In the genomic region with DNA sequence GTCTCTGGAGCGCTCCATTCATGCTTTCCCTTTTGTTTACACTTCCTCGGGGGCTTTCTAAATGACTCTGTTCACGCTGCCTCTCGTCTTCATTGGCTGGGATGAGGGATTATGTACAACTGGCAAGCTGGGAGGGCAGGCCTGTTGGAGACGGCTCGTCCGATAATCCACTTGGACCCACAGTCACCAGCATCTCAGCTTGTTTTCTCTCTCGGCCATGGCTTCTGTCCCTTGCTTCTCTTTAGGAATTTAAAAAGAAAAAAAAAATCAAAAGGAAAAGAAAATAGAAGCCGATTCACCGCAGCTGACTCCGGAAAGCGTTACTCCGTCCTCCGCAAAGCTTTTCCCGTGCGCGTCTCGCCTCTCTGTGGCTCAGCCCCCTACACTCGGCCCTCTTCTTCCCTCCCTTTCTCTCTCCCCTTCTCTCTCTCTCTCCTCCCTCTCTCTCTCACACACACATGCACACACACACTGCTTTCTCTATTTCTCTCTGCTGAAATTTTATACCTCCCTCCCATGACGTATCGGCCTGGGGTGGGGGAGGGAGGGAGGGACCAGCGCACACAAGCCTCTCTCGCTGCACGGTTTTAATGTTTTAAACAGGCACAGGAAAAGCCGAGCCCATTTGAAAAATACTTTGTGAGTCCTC, we compare ENCODE assay signal across 8 mouse cellular contexts. TPM values are rescaled to one million over a fixed set of nuclear protein-coding genes. Genes with fewer than 3 reads are reported as not detected.
DNase-seq lines count a peak whose midpoint lies in the region; ATAC-seq and TF ChIP-seq lines count a peak whose summit lies in the region.

A gene (minus strand): TSS at position 489 of the 649 bp plus-strand sequence.

- H3K9ac ChIP-seq in forebrain, embryonic 15.5 days (replicated peaks): peak within 1 kb of the TSS; percentile 50
- peak within 1 kb of the TSS; percentile 66 for H3K9ac ChIP-seq in hindbrain, embryonic 12.5 days
- H3K9ac ChIP-seq in limb, embryonic 14.5 days (ENCODE audit: low read depth, low read length, severe bottlenecking): peak within 1 kb of the TSS; percentile 70
- H3K9ac ChIP-seq in midbrain, postnatal 0 days (replicated peaks; ENCODE audit: low read length, poor library complexity, severe bottlenecking): peak within 1 kb of the TSS; percentile 37; the same call in 1 of the 2 replicates

- peak within 1 kb of the TSS; percentile 48 for H3K4me3 ChIP-seq in forebrain, embryonic 15.5 days
- H3K4me3 ChIP-seq in hindbrain, embryonic 12.5 days: peak within 1 kb of the TSS; percentile 47
- peak within 1 kb of the TSS; percentile 59 for H3K4me3 ChIP-seq in limb, embryonic 14.5 days (replicated peaks; ENCODE audit: low read length)
- H3K4me3 ChIP-seq in midbrain, postnatal 0 days (ENCODE audit: low read depth, low read length): peak within 1 kb of the TSS; percentile 43

- H3K27me3 ChIP-seq in forebrain, embryonic 15.5 days: peaks cover 4% of the 10 kb centered on the region; the same call in 1 of the 2 replicates
- peaks cover 26% of the 10 kb centered on the region; the same call in 1 of the 2 replicates for H3K27me3 ChIP-seq in hindbrain, embryonic 12.5 days
- H3K27me3 ChIP-seq in limb, embryonic 14.5 days (ENCODE audit: control insufficient read depth, insufficient read depth, low read length): no peaks in the 10 kb centered on the region
- H3K27me3 ChIP-seq in midbrain, postnatal 0 days (ENCODE audit: insufficient read depth, low read length): peaks cover 16% of the 10 kb centered on the region; the same call in 1 of the 2 replicates

- DNase-seq in right cerebral cortex, adult 18-20 months: peak; percentile 58
- DNase-seq in right cerebral cortex, postnatal 36 days (ENCODE audit: low spot score in 2 of 2): no peak
- peak; percentile 88 for DNase-seq in brain, adult 2 months (ENCODE audit: low read depth, low spot score)
- peak; percentile 93 for DNase-seq in limb, embryonic 14.5 days (ENCODE audit: low spot score)
- peak; percentile 48 for DNase-seq in midbrain, postnatal 0 days (ENCODE audit: low spot score)
- no peak for DNase-seq in urinary bladder, adult 2 months (ENCODE audit: low spot score)

- H3K27ac ChIP-seq in forebrain, embryonic 15.5 days (replicated peaks): peak within 1 kb of the TSS; percentile 76
- H3K27ac ChIP-seq in hindbrain, embryonic 12.5 days: peak within 1 kb of the TSS; percentile 79
- peak within 1 kb of the TSS; percentile 98 for H3K27ac ChIP-seq in limb, embryonic 14.5 days (replicated peaks; ENCODE audit: low read depth, low read length)
- H3K27ac ChIP-seq in midbrain, postnatal 0 days (ENCODE audit: low read depth, low read length): 0 out of 2 replicates have a peak within 1 kb of the TSS, but pooled peaks have one; percentile 28

- H3K4me2 ChIP-seq in forebrain, embryonic 15.5 days (replicated peaks): peak within 1 kb of the TSS; percentile 87
- H3K4me2 ChIP-seq in hindbrain, embryonic 12.5 days (replicated peaks): peak within 1 kb of the TSS; percentile 71
- H3K4me2 ChIP-seq in limb, embryonic 14.5 days (replicated peaks; ENCODE audit: low read depth, low read length, severe bottlenecking): peak within 1 kb of the TSS; percentile 91
- peak within 1 kb of the TSS; percentile 94 for H3K4me2 ChIP-seq in midbrain, postnatal 0 days (ENCODE audit: low read depth, low read length, poor library complexity, severe bottlenecking)

- under 1% methylated on average over 25 of the region's 25 CpGs for WGBS in forebrain, embryonic 15.5 days
- under 1% methylated on average over 25 of the region's 25 CpGs for WGBS in hindbrain, embryonic 12.5 days
- 0% methylated on average over 25 of the region's 25 CpGs for WGBS in limb, embryonic 14.5 days
- whole genome bisulfite sequencing in midbrain, postnatal 0 days: under 1% methylated on average over 25 of the region's 25 CpGs

- TF ChIP-seq CTCF in midbrain, postnatal 0 days (IDR thresholded peaks at IDR 0.05): no peak

- peak; percentile 81; the same call in 1 of the 2 replicates for TF ChIP-seq POLR2A in limb, embryonic 14.5 days (IDR thresholded peaks at IDR 0.05; ENCODE audit: borderline replicate concordance, extremely low read depth, insufficient read depth, insufficient read length)

- H3K4me1 ChIP-seq in forebrain, embryonic 15.5 days: peaks cover 37% of the 10 kb centered on the region
- H3K4me1 ChIP-seq in hindbrain, embryonic 12.5 days: peaks cover 36% of the 10 kb centered on the region
- peaks cover 33% of the 10 kb centered on the region for H3K4me1 ChIP-seq in limb, embryonic 14.5 days (ENCODE audit: control insufficient read depth, insufficient read depth, low read length)
- H3K4me1 ChIP-seq in midbrain, postnatal 0 days (ENCODE audit: insufficient read depth, low read length): peaks cover 7% of the 10 kb centered on the region; the same call in 1 of the 2 replicates

- ATAC-seq in forebrain, embryonic 15.5 days (replicated peaks): peak; percentile 55
- peak; percentile 55 for ATAC-seq in hindbrain, embryonic 12.5 days (ENCODE audit: low FRiP score)
- ATAC-seq in limb, embryonic 14.5 days (ENCODE audit: low FRiP score, low read depth): peak; percentile 90
- ATAC-seq in midbrain, postnatal 0 days (ENCODE audit: low FRiP score): peak; percentile 21; the same call in 1 of the 2 replicates

- no peaks in the 10 kb centered on the region for H3K9me3 ChIP-seq in forebrain, embryonic 15.5 days
- no peaks in the 10 kb centered on the region for H3K9me3 ChIP-seq in hindbrain, embryonic 12.5 days (replicated peaks)
- H3K9me3 ChIP-seq in limb, embryonic 14.5 days (ENCODE audit: control insufficient read depth, low read length): no peaks in the 10 kb centered on the region
- H3K9me3 ChIP-seq in midbrain, postnatal 0 days (ENCODE audit: low read length): no peaks in the 10 kb centered on the region

- H3K36me3 ChIP-seq in forebrain, embryonic 15.5 days: no peaks in the 10 kb centered on the region
- H3K36me3 ChIP-seq in hindbrain, embryonic 12.5 days: no peaks in the 10 kb centered on the region
- peaks cover 4% of the 10 kb centered on the region; the same call in 1 of the 2 replicates for H3K36me3 ChIP-seq in limb, embryonic 14.5 days (ENCODE audit: control insufficient read depth, insufficient read depth, low read length)
- H3K36me3 ChIP-seq in midbrain, postnatal 0 days (ENCODE audit: insufficient read depth, low read length): no peaks in the 10 kb centered on the region

RNA-seq across cellular contexts. Expression of the gene that starts here (rescaled TPM):
- 7.7 and 7.9 TPM in 2 replicates for polyA plus RNA-seq in forebrain, embryonic 15.5 days (2015; fragmentation: Nextera tagmentation; extraction: Ambion mirVana)
- polyA plus RNA-seq in hindbrain, embryonic 12.5 days (2016; fragmentation: Nextera tagmentation; extraction: Ambion mirVana): 19.9 and 24.6 TPM in 2 replicates
- polyA plus RNA-seq in limb, embryonic 14.5 days (2012; rRNA removed): 85.0 and 87.3 TPM in 2 replicates
- polyA plus RNA-seq in limb, embryonic 14.5 days (2014; fragmentation: Nextera tagmentation; extraction: Ambion mirVana): 64.7 and 70.4 TPM in 2 replicates
- 3.3 and 3.6 TPM in 2 replicates for total RNA-seq in midbrain, postnatal 0 days (2014; rRNA removed)
- polyA plus RNA-seq in midbrain, postnatal 0 days (2015; fragmentation: Nextera tagmentation; extraction: Ambion mirVana): 3.7 and 4.4 TPM in 2 replicates
- 37.0 and 45.1 TPM in 2 replicates for polyA plus RNA-seq in urinary bladder, adult 2 months (2012; rRNA removed)

Comparison
In these comparisons a context has a peak if more than half of its experiments do, and no peak if none do; other contexts are left out.
1. DNase-seq: peak in right cerebral cortex, adult 18-20 months (single experiment), brain, adult 2 months (single experiment), limb, embryonic 14.5 days (single experiment) and midbrain, postnatal 0 days (single experiment); none in right cerebral cortex, postnatal 36 days (0 of 2) and urinary bladder, adult 2 months (single experiment).
2. ATAC-seq: peak in every context shown above with its lines; median percentile 90 in limb, embryonic 14.5 days; 55 in forebrain, embryonic 15.5 days; 55 in hindbrain, embryonic 12.5 days; 21 in midbrain, postnatal 0 days.
3. H3K27ac ChIP-seq: peak in every context shown above with its lines; median percentile 98 in limb, embryonic 14.5 days; 79 in hindbrain, embryonic 12.5 days; 76 in forebrain, embryonic 15.5 days; 28 in midbrain, postnatal 0 days.
4. Peak in every context shown above with its lines, with median percentiles within 50 percentile points of each other: H3K4me2 ChIP-seq, H3K4me3 ChIP-seq and H3K9ac ChIP-seq.